Mouse (Mus musculus) adrenal gland, postnatal 10 days (tissue): ENCODE results near the gene Trappc6b. TPM values are rescaled to one million over a fixed set of nuclear protein-coding genes. Genes with fewer than 3 reads are reported as not detected.

ENCODE experiments used
- DNase-seq: peaks from one replicate; pipeline ENCODE4 v3.0.0; 2021; ENCODE audit warnings: mixed read lengths
- total RNA-seq, 2 experiments: library from RNA; stranded (reverse); gene quantifications; 2 replicates each; pipeline ENCODE4 v1.2.3; 2021

The Trappc6b gene
- total RNA-seq, 2 experiments from 2014 or later: 83.3 to 85.0 TPM

GRCm38 (mm10) chr12:59055196-59055850 lies 5.9 kb downstream of the Trappc6b start:
- DNase-seq: peak; percentile 32

DNA sequence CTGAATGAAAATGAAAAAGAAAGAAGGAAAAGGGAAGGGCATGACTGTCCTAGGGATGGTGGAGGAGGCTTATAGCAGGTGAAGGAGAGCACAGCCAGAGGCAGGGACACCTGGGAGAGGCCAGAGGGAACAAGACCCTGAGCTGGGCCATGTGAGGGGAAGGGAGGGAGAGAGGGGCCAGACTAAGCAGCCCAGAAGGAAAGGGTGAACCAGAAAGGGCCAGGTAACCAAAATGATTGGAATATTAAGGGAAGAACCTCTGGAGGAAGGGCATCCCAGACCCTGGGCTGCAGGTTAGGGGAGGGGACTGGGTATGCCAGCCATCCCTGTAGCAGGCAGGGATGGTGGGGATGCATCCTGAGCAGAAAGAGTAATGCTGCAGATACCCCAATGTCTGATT lies 7.3 kb downstream of the Trappc6b start:
- DNase-seq: no peak

DNA sequence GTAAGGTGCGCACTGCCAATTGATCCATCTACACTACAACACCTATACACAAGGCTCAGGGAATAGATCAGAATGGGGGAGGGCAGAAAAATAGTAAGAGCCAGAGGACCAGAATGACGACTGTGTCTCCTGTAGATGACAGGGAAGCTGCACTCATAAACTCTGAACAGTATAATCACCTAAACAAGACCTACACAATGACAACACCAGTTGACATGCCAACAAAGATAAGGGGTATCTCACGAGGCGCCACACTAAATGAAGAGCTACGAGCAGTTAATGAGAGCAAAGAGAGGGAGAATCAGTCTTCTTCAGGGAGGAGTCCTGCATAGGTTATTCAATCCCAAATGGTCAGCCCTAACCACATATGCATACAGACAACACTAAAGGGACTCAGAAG lies 8.1 kb downstream of the Trappc6b start:
- no peak for DNase-seq

DNA sequence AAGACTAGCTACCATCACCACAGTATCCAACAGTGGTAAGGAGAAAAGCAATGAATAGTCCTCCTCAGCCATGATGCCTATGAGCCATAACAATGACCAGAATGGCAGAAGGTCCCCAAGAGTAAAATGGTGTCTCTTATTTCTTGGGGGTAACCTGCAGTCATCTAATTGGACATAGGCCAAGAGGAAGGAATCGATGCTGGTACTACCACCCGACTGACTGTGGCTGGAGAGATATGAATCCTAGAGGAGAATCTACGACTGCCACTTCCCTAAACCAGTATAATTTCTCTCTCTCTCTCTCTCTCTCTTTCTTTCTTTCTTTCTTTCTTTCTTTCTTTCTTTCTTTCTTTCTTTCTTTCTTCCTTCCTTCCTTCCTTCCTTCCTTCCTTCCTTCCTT lies 8.8 kb downstream of the Trappc6b start:
- no peak for DNase-seq

- no peak for DNase-seq
Measured at GRCm38 (mm10) chr12:59040851-59041250, 20.4 kb downstream of the Trappc6b start.

GRCm38 (mm10) chr12:59039971-59040844 lies 21.1 kb downstream of the Trappc6b start:
- peak; percentile 67 for DNase-seq

DNA sequence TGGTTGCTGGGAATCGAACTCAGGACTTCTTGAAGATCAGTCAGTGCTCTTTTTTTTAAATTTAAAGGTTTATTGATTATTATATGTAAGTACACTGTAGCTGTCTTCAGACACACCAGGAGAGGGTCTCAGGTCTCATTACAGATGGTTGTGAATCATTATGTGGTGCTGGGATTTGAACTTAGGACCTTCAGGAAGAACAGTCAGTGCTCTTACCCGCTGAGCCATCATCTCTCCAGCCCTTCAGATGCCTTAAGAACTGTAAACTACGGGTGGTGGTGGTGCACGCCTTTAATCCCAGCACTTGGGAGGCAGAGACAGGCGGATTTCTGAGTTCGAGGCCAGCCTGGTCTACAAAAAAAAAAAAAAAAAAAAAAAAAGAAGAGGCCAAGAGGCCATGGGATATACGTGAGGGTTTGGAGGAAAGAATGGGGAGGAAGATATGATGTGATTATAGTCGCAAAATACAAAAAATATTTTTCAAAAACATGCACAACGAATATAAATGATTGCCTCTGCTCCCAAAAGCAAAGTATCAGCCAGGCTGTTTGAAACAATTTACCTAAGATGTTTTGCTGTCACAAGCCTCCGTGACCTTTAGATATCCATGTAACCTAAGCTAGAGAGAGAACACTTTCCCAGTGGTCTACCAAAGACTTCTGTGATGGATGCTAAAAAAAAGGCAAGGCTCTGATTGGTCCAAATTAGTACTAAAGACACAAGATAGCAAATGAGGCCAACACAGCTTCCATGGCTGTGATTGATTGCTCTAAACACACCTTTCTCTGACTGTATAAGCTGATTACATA lies 21.9 kb downstream of the Trappc6b start:
- no peak for DNase-seq

- no peak for DNase-seq
Measured at GRCm38 (mm10) chr12:59032101-59032500, 29.2 kb downstream of the Trappc6b start.

DNA sequence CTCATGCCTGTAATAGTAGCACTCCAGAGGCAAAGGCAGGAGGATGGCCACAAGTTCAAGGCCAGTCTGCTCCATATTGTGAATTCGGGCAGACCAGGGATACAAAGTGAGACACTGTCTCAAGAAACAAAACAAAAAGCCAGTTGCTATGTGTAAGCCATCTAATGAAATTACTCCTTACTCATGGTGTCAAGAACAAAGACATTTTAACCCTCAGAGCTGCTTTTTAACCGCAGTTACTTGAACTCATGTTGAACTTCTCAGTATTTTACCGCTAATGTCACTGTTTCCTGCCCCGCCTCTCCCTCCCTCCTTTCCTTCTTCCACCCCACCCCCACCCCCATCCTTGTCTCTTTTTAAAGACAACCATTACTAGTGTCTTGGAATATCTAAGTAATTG lies 40.0 kb downstream of the Trappc6b start:
- no peak for DNase-seq

DNA sequence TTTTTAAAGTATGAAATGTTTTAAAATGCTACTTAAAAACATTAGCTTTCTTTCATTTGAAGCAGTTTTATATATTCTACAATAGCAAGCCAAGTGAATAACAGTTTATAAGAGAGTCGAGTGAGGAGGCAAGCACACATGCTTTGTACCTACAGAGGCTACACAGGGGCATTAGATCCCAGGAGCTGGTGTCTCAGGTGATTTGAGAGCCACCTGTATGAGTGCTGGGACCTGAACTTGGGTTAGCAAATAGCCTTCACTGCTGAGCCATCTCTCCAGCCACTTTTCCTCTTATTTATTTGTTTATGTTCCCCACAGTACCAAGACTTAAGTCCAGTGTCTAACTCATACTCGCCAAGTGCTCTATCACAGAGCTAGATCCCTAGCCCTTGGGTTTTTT lies 41.4 kb downstream of the Trappc6b start:
- DNase-seq: no peak

DNA sequence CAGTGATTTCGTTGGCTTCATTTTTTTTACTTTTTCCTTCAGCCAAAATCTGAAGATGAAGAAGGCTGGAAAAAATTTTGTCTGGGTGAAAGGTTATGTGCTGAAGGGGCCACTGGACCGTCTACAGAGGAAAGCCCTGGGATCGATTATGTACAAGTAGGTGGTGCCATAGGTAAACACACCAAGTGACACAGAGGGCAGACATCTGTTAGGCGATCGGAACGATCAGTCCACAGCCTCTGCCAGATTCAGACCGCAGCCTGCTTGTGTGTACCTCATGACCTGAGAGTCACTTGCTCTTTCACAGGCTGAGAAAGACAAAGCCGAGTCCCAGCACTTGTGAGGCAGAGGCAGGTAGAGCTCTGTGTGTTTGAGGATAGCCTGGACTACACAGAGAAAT lies 43.3 kb downstream of the Trappc6b start:
- DNase-seq: no peak

DNA sequence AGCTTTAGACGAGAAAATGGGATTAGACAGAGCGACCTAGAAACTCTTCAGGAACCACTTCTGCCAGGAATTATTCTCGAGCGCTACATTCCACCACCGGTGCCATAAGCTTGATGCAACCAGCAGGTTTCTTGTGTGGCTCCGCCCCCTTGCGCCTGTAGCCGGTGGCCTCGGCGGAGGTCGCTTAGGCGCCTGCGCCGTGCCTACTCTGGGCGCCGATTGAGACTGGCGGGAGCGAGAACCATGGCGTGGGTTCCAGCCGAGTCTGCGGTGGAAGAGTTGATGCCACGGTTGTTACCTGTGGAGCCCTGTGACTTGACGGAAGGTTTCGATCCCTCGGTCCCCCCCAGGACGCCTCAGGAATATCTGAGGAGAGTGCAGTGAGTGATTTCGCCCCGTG lies 48.0 kb downstream of the Trappc6b start, which contains the start of gene Gemin2:
Gene Gemin2 (plus strand): TSS at position 160 of the 400 bp plus-strand sequence.
- peak; percentile 94 for DNase-seq

GRCm38 (mm10) chr12:59012710-59013091 lies 48.6 kb downstream of the Trappc6b start:
- DNase-seq: peak; percentile 12

GRCm38 (mm10) chr12:59011844-59012709 lies 49.2 kb downstream of the Trappc6b start, which contains the start of gene Sec23a:
Gene Sec23a (minus strand): TSS chr12:59012017.
- DNase-seq: peak; percentile 99

DNA sequence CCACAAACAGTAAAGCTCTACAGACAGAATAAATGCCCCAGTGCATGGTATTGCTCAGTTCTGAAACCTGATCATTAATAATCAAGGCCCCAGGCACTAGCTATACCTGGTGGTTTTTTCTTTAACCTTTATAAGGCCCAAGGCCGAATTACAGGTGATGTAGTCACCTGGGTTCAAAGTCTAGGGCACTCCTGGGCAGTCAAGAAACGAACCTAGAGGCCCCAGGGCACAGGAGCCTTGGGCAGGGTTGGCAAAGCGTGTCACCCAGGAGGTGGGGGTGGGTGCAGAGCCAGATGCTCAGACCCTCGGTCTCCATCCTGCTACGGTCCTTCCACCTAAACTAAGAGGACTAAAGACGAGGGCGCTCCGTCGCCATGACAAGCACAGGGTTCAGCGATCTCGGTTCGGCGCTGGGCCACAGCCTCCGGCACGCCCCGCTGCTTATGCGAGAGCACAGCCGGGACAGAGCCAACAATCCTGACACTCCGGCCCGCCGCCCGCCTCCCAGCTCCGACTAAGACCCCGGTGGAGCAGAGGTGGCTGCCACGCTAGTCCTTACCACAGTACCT lies 49.9 kb downstream of the Trappc6b start:
- no peak for DNase-seq

GRCm38 (mm10) chr12:59010482-59010881 lies 50.8 kb downstream of the Trappc6b start:
- DNase-seq: peak; percentile 7

Other genes with a start within 250 kb of the Trappc6b start
- 10 to 100 TPM; 45.3 to 45.6 TPM for gene Sec23a, start 49.5 kb downstream of the Trappc6b start, total RNA-seq
- 10 to 100 TPM; 11.1 to 13.5 TPM for gene Gemin2, start 48.1 kb downstream of the Trappc6b start, total RNA-seq
- gene Pnn, start 5.4 kb upstream of the Trappc6b start, total RNA-seq: 10 to 100 TPM; 33.8 to 50.0 TPM
- 10 to 100 TPM; 86.8 to 88.6 TPM for gene Mia2, start 34.3 kb upstream of the Trappc6b start, total RNA-seq
- 10 to 100 TPM; 21.1 to 22.0 TPM for gene Fbxo33, start 158.3 kb upstream of the Trappc6b start, total RNA-seq